Mouse (Mus musculus) thymus, postnatal 14 days (tissue): ENCODE measurements around the gene Lsg1.

ENCODE experiments used
- DNase-seq: peaks from one replicate; pipeline ENCODE4 v3.0.0; 2021

The Lsg1 gene

DNA sequence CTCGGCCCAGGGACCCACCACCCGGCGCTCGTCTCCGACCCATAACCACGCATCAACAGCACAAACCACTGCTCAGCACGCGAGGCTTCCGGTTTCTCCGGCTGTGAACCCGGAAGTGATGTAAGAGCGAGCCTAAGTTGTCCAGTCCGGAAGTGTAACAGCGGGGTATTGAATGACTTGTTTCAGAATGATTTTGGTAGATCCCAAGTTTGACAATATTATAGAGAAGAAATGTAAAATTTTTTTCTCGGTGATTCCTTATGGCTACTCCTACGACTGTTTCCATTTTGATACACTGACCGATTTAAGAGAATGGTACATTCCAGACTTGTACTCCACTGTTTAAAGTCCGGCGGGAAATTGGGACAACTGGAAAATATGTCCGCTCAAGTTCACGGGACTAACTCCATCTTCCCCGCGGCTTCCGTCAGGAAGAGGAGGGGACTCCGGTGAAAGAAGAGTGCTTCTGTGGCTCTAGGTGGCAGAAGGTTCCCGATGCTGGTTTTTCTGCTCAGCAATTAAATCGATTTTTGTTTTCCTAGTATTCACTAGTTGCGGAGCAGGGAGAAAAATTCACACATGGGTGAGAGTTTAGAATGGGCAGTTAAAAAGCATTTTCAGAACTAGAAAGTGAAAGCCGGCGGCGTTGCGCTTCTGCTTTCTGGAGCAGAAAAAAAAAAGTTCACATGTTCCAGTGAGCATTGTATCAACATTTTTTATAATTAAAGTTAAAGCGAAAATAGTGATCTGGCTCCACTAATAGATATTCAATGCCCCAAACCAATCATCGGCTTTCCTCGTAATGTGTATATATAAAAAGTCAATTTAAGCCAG, at the start of gene Lsg1:
Gene Lsg1 (minus strand): TSS at position 99 of the 834 bp plus-strand sequence.
- DNase-seq: peak; percentile 87

GRCm38 (mm10) chr16:30633906-30634746, 46.7 kb upstream of the Lsg1 start:
- DNase-seq: peak; percentile 80

DNA sequence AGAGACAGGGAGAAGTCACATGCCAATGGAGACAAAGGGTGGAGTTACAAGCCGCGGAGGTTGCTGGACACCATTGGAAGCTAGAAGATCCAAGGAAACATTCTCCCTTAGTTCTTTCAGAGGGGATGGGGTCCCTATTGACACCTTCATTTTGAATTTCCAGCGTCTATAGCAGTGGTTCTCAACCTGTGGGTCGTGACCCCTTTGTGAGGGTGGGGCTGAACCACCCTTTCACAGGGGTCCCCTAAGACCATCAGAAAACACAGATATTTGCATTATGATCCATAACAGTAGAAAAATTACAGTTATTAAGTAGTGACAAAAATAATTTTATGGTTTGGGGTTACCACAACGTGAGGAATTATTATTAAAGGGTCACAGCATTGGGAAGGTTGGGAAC, 42.1 kb upstream of the Lsg1 start:
- DNase-seq: no peak

DNA sequence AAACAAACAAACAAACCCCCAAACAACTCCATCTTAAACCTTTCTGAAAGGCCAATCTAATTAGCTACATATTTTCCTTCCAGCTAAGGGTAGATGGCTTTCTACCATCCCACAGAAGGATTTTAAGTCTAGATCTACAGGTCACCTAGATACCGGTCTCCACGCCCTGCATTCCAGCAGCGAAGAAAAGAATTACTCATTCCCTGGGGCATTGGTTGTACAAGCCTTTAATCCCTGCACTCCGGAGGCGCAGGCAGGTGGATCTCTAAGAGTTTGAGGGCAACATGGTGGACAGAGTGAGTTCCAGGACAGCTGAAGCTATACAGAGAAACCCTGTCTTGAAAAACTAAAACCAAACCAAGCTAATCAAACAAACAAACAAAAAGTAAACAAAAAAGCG, 41.0 kb upstream of the Lsg1 start:
- no peak for DNase-seq

- DNase-seq: no peak
Measured at GRCm38 (mm10) chr16:30627586-30628337, 40.4 kb upstream of the Lsg1 start.

GRCm38 (mm10) chr16:30624640-30625039, 37.2 kb upstream of the Lsg1 start:
- peak; percentile 49 for DNase-seq

DNA sequence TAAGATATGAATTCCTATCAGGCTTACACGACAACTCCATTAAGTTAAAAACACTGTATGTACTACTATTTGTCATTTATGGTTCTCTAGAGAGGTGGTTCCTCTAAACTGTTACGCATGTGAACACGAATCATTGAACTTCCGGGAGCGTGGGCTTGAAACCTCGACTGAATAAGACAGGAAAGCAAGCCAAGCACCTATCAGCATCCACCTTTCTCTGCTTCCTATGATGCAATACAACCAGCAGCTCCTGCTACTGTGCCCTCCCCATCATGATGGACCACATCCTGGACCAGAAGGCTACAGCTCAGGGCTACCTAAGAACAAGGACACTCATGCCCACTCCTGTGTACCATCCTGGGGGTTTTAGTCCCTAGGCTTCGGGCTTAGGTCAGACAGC, 36.3 kb upstream of the Lsg1 start:
- no peak for DNase-seq

- DNase-seq: no peak
Measured at GRCm38 (mm10) chr16:30616281-30616680, 28.9 kb upstream of the Lsg1 start.

DNA sequence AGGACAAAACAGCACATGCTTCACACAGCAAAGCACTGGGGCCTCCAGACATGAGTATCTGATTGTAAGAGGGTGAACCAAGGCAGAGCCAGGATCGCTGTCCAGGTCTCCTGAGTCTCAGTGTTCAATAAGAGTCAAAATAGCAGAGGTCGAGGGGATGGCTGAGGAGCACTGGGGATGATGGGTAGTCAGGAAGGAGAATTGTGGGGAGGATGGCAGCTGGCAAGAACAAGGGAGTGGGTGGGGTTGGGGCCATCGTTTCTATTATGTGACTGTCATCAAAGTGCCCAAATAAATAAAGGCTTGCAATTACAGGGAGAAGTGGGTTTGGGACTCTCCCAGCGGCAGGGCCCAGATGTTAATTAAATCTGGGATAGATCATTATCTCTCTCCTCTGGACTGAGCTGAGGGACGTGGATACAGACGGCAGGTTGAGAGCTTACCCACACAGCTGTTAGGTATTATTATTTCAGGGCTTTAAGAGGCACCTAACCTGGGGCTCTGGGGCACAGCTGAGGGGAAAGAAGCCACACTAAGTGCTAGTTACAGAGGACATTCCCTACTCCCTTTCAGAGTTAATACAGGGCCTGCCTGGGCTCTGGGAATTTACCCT, 27.4 kb upstream of the Lsg1 start:
- DNase-seq: no peak

- DNase-seq: no peak
Measured at GRCm38 (mm10) chr16:30614122-30614521, 26.7 kb upstream of the Lsg1 start.

DNA sequence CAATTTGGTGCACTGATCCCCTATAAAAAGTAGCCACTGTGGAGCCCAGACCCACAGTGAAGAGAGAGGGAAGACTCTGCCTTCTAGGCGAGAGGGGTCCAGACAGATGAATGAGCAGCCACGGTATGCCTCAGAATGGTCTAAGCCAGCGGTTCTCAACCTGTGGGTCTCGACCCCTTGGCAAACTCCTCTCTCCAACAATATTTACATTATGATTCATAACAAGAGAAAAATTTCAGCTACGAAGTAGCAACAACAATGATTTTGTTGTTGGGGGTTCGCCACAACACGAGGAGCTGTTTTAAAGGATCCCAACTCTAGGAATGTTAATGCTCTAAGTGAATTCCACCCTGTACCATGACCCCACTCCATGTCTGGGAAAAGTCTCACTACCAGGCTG, 25.7 kb upstream of the Lsg1 start:
- DNase-seq: no peak

DNA sequence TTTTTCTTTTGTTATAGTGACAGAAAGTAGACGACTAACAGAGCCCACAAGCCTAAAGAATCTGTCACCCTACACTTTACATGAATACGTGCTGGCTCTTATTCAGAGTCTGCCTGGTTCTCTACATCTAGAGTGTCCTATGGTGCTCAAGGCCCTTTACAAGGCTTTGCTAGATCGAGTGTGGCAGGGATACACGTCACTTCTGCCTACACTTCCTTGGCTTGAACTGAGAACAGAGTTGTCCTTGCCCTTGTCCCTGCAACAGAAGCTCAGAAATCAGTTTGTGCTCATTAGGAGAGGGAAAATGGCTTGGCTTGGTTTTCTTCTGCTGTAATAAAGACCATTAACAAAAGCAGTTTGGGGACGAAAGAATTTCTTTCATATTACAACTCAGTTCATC, 23.9 kb upstream of the Lsg1 start:
- no peak for DNase-seq

- no peak for DNase-seq
Measured at GRCm38 (mm10) chr16:30607868-30608267, 20.5 kb upstream of the Lsg1 start.

- no peak for DNase-seq
Measured at GRCm38 (mm10) chr16:30605528-30605927, 18.1 kb upstream of the Lsg1 start.

DNA sequence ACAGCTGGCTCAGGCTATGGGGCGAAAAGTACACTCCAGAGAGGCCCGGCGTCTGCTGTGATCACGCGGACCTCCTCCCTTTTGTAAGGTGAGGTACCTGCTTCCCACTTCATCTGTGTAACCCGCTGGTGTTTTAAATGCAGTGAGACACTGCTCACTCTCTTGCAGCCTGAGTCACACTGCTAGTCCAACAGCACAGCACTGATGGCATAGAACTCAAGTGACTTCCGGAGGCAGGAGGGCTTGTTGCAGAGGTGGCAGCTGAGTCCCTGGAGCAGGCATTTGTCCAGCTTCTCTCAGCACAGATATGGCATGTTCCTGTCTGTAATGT, 17.4 kb upstream of the Lsg1 start:
- DNase-seq: no peak

DNA sequence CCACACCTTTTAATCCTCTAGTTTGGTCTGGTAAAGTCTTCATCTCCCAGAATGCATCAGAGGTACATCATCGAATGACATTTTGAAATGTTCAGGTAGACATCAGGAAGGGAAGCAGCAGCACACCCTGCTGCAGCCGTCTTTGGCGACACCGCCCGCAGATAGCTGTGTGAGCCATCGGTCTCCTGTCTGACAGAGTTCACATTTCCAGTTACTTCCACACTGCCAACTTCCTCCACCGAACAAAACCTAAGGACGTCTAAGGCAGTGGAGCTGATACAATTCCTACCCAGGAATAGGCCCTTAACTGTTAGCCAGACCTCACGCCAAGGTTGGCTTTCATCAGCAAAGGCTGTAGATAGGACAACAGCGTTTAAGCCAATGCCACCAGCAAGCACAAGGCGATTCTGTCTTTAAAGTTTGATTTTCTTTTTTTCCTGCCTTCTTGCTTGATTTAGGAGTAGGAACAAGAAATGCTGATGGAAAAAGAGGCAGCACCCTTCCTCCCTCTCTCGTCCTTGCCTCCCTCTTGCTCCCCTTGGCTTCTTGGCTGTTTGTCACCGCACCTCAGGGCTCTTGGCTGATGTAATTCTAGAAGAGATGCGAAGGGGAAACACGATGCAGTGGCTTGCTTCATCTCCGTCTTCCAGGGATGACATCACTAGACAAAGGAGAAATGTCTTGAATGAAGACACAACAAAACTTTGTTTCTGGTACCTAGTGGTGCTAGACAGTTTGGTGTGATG, 16.8 kb upstream of the Lsg1 start:
- no peak for DNase-seq

- DNase-seq: peak; percentile 64
Measured at GRCm38 (mm10) chr16:30603531-30603842, 16.1 kb upstream of the Lsg1 start.

- peak; percentile 31 for DNase-seq
Measured at GRCm38 (mm10) chr16:30602684-30603530, 15.5 kb upstream of the Lsg1 start.

DNA sequence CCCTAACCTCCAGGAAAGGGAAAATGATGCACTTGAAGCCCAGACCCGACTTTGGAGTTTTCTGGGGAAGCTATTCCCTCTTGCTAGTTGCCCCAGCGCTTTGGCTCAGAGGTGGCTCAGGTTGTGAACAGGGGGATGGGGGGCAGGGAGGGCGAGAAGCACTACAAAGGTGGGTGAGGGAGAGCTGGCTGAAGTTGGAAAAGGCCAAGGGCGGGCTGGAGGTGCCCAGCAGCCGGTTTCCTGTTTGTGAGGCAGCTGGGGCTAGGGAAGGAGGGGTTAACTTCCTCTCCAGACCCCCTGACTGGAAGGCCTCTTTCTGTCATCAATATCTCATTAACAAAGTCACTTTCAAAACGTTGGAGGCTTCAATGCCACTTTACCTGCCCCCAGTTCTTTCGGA, 14.6 kb upstream of the Lsg1 start:
- peak; percentile 39 for DNase-seq

- peak; percentile 57 for DNase-seq
Measured at GRCm38 (mm10) chr16:30601046-30601832, 13.8 kb upstream of the Lsg1 start.
